Mouse (Mus musculus): ENCODE data around the gene Isoc2a. TPM values are rescaled to one million over a fixed set of nuclear protein-coding genes. Genes with fewer than 3 reads are reported as not detected.

The Isoc2a gene
- polyA plus RNA-seq (2015; fragmentation: Nextera tagmentation; extraction: Ambion mirVana): 0.64 and 0.98 TPM in 2 replicates

DNA sequence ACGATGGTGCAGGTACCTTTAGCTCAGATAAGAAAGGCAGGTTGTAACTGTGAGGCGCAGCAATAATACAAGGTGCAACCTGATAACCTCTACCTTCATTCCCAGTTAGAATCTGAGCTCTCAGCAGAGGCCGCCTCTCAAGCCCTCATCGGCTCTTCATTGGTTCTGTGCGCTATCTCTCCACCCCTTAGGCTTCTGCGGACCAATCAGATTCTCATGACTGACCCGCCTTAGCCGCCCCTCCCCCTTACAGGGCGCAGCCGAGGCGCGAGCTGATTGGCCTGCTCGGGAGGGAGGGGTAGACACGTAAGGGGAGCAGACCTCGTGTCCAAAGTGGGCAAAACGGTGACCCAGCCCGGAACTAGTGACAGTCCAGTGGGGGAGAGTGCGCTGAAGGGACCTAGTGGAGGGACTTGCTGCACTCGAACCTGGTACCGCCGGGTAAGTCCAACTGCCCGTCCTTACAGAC, at the start of gene Isoc2a:
Gene Isoc2a (plus strand): TSS at position 401 of the 469 bp plus-strand sequence.

DNA sequence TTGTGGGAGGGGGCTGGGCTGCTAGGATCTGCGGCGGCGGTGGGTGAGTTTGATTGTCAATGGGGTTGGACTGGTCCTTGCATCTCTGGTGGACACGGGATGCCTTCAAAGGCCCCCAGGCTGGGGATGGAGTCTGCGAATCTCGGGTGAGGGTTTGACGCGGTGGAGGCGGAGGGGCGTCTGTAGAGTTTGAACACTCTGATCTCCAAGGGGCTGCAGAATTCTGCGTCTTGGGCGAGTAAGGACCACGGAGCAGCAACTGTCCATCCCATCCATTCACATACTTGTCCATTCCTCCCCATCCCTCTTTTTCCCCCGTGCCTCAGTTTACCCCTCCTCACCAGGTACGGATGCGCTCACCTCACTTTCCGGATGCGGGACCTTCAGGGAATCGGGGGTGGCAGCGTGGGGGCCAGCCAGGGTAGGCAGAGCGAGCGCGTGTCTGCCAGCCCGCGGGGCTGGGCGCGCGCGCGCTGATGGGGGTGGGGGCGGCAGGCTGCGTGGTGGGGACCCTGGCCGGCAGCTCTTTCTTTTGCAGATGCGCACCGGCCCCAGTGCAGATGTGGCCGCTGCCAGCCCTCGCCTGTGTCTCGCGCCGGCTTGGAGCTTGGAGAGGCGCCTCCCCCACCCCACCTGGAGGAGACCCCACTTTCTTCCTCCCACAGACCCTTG, 32.6 kb upstream of the Isoc2a start, which contains the start of gene Shisa7:
Gene Shisa7 (minus strand): TSS at position 452 of the 672 bp plus-strand sequence.

DNA sequence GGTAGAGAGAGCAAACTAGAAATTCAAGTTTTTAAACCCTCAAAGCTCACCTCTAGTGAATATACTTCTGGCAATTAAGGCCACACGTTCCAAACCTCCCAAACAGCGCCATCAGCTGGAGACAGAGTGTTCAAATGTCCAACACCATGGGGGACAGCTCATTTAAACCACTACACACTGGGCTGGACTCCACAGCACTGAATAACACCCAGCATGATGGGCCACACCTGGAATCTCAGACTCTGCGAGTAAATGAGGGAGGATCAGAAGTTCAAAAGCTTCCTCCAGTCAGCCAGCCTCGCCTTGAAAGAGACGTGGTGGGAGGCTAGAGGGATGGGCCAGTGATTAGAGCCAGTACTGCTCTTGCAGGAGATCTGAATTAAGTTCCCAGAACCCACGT, 6.8 kb upstream of the Isoc2a start, which contains the start of gene Isoc2b:
Gene Isoc2b (minus strand): TSS at position 126 of the 400 bp plus-strand sequence.

DNA sequence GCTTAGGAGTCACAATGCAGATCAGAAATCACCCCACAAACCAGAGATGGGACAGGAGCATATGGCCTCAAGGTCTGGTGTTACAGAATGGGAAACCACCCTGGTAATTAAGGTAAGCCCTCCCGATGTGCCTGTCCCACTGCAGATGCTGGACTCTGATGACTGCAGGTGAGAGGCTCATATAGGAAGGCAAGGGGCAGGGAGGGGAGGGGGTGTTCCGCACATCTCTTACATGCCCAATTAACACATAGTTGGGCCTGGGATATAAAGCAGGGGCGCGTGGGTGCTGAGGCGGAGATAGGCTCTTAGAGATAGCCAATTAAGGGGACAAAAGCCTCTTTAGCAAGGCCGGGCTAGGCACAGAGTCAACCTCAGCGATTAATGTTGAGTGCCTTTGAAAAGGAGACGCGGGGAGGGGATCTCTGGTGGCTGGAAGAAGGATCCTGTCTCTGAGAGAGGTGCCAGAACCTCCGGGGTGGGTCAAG, 29.6 kb downstream of the Isoc2a start, which contains the start of gene Gm36210:
Gene Gm36210 (minus strand): TSS at position 51 of the 485 bp plus-strand sequence.

DNA sequence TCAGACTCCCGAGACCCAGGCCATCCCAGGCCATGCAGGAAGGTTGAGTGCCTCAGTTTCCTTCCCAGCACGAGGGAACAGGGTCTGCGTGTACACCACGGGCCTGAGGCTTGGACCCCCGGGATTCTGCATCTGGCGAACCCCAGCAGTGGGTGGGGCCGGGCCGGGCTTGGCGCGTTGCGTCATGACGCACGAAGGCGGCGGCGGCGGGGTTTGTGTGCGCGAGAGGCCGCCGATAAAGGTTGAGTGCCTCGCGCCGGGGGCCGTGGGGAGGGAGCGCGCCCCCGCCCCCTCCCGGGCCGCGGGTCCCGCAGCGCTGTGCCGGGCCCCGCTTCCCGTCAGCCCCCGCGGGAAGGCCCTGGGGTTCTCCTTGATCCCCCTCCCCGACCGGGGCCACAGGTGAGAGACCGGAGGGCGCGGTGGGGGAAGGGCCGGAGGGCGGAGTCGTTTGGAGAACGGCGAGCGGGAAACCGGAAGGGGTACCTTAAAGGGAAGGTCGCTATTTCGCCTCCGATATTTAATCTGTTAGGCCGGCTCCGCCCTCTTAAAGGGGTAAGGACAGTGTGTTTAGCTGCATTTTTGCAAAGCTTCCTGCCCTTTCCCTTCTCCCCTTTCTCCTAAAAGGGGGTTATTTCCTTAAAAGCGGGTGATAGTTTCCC, 38.2 kb downstream of the Isoc2a start, which contains the start of gene Zfp628:
Gene Zfp628 (plus strand): TSS at position 211 of the 659 bp plus-strand sequence.

DNA sequence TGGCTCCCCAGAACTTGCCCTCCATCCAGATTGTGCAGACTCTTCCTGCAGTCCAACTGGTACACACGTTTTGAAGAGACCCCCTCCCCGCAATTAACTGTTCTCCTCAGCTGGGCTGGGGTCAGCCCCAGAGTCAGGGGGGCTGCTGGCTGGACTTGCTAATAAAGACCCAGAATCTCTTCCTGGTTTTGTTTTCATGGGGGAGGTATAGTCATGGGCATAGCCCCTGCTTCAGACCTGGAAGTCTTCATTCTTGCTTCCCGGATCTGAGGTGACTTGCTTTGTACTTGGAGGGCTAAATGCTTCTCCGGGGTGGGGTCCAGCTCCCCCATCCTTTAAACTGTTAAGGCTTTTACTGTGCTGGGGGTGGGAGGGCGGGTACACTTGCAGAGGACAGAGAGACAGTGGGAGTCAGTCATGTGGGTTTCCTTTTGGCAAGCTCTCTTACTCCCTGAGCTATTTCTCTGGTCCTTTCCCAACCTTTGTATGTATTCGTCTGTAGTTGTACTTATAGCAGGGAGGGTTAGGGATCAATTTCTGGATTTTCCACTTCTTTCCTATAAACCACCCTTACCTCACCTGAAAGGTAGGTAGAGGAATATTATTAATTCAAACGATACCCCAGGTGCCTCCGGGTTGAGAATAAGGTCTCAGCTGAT, 45.0 kb downstream of the Isoc2a start, which contains the start of gene Nat14:
Gene Nat14 (plus strand): TSS at position 205 of the 659 bp plus-strand sequence.

DNA sequence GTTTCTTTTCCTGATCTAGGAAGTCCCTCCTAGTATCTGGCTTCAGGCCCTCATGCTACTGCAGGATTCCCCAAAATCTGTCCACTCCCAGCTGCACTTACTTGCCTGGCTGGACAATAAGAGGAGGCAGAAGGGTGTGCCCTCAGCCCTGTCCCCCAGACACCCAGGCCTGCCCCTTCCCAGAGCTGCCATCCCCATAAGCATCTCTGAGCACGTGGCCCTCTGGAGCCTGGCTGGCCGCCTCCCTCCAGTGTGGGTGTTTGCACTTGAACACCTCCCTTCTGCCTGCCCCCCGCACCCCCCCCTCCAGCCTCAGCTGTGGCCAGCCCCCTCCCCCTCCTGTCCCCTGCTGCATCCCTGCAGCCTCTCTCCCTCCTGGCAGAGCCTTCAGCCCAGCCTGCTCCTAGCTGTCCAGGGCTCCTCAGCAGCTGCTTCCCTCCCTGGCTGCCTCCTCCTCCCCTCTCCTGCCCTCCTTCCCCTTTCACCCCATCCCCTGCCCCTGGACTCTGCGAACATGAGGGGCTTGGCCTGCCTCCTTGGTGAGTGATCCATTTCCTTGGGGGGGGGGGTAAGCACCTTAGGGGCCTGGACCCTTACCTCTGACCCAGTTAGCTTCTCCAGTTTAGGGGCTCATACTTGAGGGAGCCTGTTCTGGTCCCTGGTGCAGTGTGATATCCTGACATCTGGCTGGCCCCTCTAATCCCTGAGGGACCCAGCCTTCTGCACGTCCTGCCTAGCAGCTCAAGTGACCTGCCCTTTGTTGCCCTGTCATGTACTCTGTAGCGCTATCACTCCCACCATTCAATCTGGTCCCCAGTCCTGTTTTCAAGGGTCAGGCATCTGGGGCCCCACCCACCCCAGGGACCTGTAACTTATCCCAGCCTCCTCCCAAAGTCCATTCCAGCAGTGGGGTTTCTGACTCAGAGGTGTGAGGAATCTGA, 48.8 kb downstream of the Isoc2a start, which contains the start of gene Ssc5d:
Gene Ssc5d (plus strand): TSS at position 345 of the 941 bp plus-strand sequence.

Other genes starting within 250 kb of the Isoc2a start
- gene Tmem86b, start 245.7 kb upstream of the Isoc2a start, polyA plus RNA-seq (2015; fragmentation: Nextera tagmentation; extraction: Ambion mirVana): 0.64 and 1.0 TPM in 2 replicates
- gene Ppp6r1, start 218.1 kb upstream of the Isoc2a start, polyA plus RNA-seq (2015; fragmentation: Nextera tagmentation; extraction: Ambion mirVana): 20.7 and 21.7 TPM in 2 replicates
- gene Hspbp1, start 192.1 kb upstream of the Isoc2a start, polyA plus RNA-seq (2015; fragmentation: Nextera tagmentation; extraction: Ambion mirVana): 50.6 and 51.7 TPM in 2 replicates
- 0.36 and 0.59 TPM in 2 replicates for gene Brsk1, start 186.5 kb upstream of the Isoc2a start, polyA plus RNA-seq (2015; fragmentation: Nextera tagmentation; extraction: Ambion mirVana)
- 0.13 TPM in 1 of 2 replicates, not detected in the other for gene Tmem150b, start 151.9 kb upstream of the Isoc2a start, polyA plus RNA-seq (2015; fragmentation: Nextera tagmentation; extraction: Ambion mirVana)
- gene Kmt5c, start 137.0 kb upstream of the Isoc2a start, polyA plus RNA-seq (2015; fragmentation: Nextera tagmentation; extraction: Ambion mirVana): 23.7 and 24.3 TPM in 2 replicates
- 50.4 and 62.9 TPM in 2 replicates for gene Cox6b2, start 124.1 kb upstream of the Isoc2a start, polyA plus RNA-seq (2015; fragmentation: Nextera tagmentation; extraction: Ambion mirVana)
- gene Fam71e2, start 105.9 kb upstream of the Isoc2a start, polyA plus RNA-seq (2015; fragmentation: Nextera tagmentation; extraction: Ambion mirVana): not detected in 2 replicates
- gene Il11, start 94.3 kb upstream of the Isoc2a start, polyA plus RNA-seq (2015; fragmentation: Nextera tagmentation; extraction: Ambion mirVana): 0.76 and 1.5 TPM in 2 replicates
- gene Tmem190, start 94.2 kb upstream of the Isoc2a start, polyA plus RNA-seq (2015; fragmentation: Nextera tagmentation; extraction: Ambion mirVana): 0.35 TPM in 1 of 2 replicates, not detected in the other
- gene Tmem238, start 87.5 kb upstream of the Isoc2a start, polyA plus RNA-seq (2015; fragmentation: Nextera tagmentation; extraction: Ambion mirVana): 24.6 and 25.2 TPM in 2 replicates
- gene Rpl28, start 84.3 kb upstream of the Isoc2a start, polyA plus RNA-seq (2015; fragmentation: Nextera tagmentation; extraction: Ambion mirVana): 304 and 319 TPM in 2 replicates
- gene Ube2s, start 64.6 kb upstream of the Isoc2a start, polyA plus RNA-seq (2015; fragmentation: Nextera tagmentation; extraction: Ambion mirVana): 130 and 139 TPM in 2 replicates
- 0.10 and 0.20 TPM in 2 replicates for gene Shisa7, start 32.5 kb upstream of the Isoc2a start, polyA plus RNA-seq (2015; fragmentation: Nextera tagmentation; extraction: Ambion mirVana)
- gene Isoc2b, start 6.9 kb upstream of the Isoc2a start, polyA plus RNA-seq (2015; fragmentation: Nextera tagmentation; extraction: Ambion mirVana): 8.1 and 9.4 TPM in 2 replicates
- gene Gm36210, start 29.4 kb downstream of the Isoc2a start, polyA plus RNA-seq (2015; fragmentation: Nextera tagmentation; extraction: Ambion mirVana): not detected in 2 replicates
- gene Zfp628, start 38.1 kb downstream of the Isoc2a start, polyA plus RNA-seq (2015; fragmentation: Nextera tagmentation; extraction: Ambion mirVana): 1.7 and 2.3 TPM in 2 replicates
- gene Nat14, start 44.9 kb downstream of the Isoc2a start, polyA plus RNA-seq (2015; fragmentation: Nextera tagmentation; extraction: Ambion mirVana): 2.6 and 3.0 TPM in 2 replicates
- 3.7 and 4.8 TPM in 2 replicates for gene Ssc5d, start 48.6 kb downstream of the Isoc2a start, polyA plus RNA-seq (2015; fragmentation: Nextera tagmentation; extraction: Ambion mirVana)
- 0.12 and 0.23 TPM in 2 replicates for gene Sbk2, start 87.3 kb downstream of the Isoc2a start, polyA plus RNA-seq (2015; fragmentation: Nextera tagmentation; extraction: Ambion mirVana)
- gene Sbk3, start 94.0 kb downstream of the Isoc2a start, polyA plus RNA-seq (2015; fragmentation: Nextera tagmentation; extraction: Ambion mirVana): not detected in 2 replicates
- 12.7 and 15.0 TPM in 2 replicates for gene Zfp579, start 119.0 kb downstream of the Isoc2a start, polyA plus RNA-seq (2015; fragmentation: Nextera tagmentation; extraction: Ambion mirVana)
- gene Zfp524, start 137.3 kb downstream of the Isoc2a start, polyA plus RNA-seq (2015; fragmentation: Nextera tagmentation; extraction: Ambion mirVana): 13.2 and 14.0 TPM in 2 replicates
- 15.1 and 16.0 TPM in 2 replicates for gene Fiz1, start 137.5 kb downstream of the Isoc2a start, polyA plus RNA-seq (2015; fragmentation: Nextera tagmentation; extraction: Ambion mirVana)
- gene Gm44973, start 138.3 kb downstream of the Isoc2a start, polyA plus RNA-seq (2015; fragmentation: Nextera tagmentation; extraction: Ambion mirVana): 2.4 and 4.0 TPM in 2 replicates
- 3.1 TPM in 2 replicates for gene Zfp865, start 143.2 kb downstream of the Isoc2a start, polyA plus RNA-seq (2015; fragmentation: Nextera tagmentation; extraction: Ambion mirVana)
- 53.3 and 57.1 TPM in 2 replicates for gene Ccdc106, start 143.4 kb downstream of the Isoc2a start, polyA plus RNA-seq (2015; fragmentation: Nextera tagmentation; extraction: Ambion mirVana)
- gene 4632433K11Rik, start 157.0 kb downstream of the Isoc2a start, polyA plus RNA-seq (2015; fragmentation: Nextera tagmentation; extraction: Ambion mirVana): not detected in 2 replicates
- gene Zfp784, start 161.3 kb downstream of the Isoc2a start, polyA plus RNA-seq (2015; fragmentation: Nextera tagmentation; extraction: Ambion mirVana): 3.9 and 5.4 TPM in 2 replicates
- 33.3 and 37.8 TPM in 2 replicates for gene Zfp580, start 174.4 kb downstream of the Isoc2a start, polyA plus RNA-seq (2015; fragmentation: Nextera tagmentation; extraction: Ambion mirVana)
- 51.0 and 53.6 TPM in 2 replicates for gene U2af2, start 185.0 kb downstream of the Isoc2a start, polyA plus RNA-seq (2015; fragmentation: Nextera tagmentation; extraction: Ambion mirVana)
- 39.4 and 40.6 TPM in 2 replicates for gene Epn1, start 203.1 kb downstream of the Isoc2a start, polyA plus RNA-seq (2015; fragmentation: Nextera tagmentation; extraction: Ambion mirVana)
- gene Rfpl4, start 239.8 kb downstream of the Isoc2a start, polyA plus RNA-seq (2015; fragmentation: Nextera tagmentation; extraction: Ambion mirVana): not detected in 2 replicates
- gene Rasl2-9, start 248.8 kb downstream of the Isoc2a start, polyA plus RNA-seq (2015; fragmentation: Nextera tagmentation; extraction: Ambion mirVana): 0.57 and 1.1 TPM in 2 replicates